Mouse (Mus musculus) liver, adult (tissue): ENCODE data around the gene Agbl4.

ENCODE experiments used
- GATA4 ChIP-seq: IDR thresholded peaks from 2 replicates; pipeline ENCODE4 v1.6.1; 2014; ENCODE audit warnings: mild to moderate bottlenecking, low read length; ENCODE audit not compliant: insufficient replicate concordance

The Agbl4 gene

DNA sequence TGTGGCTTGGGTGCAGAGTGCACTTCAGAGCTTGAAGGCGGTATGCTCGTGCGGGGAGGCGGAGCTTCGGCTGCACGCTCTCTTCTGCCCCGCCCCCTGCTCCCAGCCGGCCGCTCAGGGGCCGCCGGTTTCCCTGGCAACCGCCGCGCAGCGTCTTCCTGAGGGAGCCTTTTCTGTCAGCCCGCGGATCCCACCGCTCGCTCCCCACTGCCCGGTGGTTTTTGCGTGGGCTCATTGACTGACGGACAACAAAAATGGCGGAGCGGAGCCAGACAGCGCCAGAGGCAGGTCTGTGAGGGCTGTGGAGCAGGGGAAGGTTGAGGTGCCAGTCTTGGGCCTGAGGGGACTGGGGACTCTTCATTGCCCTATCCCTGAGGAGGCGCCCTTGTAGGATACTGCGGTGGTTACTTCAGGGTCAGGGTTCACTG, at the start of gene Agbl4:
Gene Agbl4, plus strand, starts transcription at position 44 of the 428 bp plus-strand sequence.
- TF ChIP-seq GATA4, result no peak

DNA sequence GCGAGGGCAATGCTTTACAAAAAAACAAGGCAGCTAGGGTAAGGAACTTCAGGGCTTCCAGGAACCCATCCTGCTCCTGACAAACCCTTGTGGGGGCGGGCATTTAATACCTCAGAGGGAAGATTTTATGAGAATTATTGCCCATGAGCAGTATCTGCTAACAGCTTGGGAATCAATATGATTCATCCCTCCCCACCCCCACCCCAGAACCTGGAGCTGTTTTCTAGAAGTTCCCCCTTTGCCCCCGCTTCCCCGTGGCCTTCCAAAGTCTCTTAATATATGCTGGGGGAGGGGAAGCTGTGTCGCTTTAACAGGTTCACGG, 46.6 kb upstream of the Agbl4 start:
- TF ChIP-seq GATA4, result no peak

DNA sequence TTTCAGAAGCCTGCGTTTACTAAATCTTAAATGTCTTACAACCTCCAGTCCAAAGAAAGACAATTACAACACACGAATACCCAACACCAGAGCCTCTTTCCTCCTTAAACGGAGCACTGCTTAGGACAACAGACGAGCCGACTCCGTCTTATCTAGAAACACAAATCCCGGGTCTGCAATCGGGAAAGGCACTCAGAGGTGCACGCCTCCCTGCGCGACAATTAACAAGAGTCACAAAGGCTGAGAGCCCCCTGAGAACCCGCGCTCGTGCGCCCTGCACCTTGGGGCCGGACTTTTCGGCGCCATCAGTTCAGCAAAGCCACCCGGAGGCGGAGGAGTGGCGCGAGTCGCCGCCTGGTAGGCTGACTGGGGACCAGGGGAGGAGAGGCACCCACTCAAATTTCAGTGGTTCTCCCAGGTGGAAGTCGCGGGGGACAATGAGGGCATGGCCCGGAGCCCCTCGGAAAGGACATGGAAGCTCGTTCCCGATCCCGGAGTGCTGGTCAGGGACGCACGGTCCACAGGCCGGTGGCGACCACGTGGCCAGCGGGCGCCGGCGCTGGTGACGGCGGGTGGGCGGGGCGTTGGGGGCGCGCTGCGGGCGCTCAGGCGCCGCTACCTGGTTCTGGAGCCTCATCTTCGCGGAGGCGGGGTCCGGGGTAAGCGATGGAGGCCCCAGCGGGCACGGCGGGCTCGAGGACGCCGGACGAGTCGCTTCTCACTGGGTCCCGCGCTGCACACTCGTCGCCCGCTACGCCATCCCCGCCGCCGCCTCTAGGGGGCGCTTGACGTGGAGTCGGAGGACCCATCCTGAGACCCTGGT, 46.1 kb upstream of the Agbl4 start, which contains the start of gene Elavl4:
Gene Elavl4, minus strand, starts transcription at position 732 of the 823 bp plus-strand sequence.
- TF ChIP-seq GATA4, result no peak

DNA sequence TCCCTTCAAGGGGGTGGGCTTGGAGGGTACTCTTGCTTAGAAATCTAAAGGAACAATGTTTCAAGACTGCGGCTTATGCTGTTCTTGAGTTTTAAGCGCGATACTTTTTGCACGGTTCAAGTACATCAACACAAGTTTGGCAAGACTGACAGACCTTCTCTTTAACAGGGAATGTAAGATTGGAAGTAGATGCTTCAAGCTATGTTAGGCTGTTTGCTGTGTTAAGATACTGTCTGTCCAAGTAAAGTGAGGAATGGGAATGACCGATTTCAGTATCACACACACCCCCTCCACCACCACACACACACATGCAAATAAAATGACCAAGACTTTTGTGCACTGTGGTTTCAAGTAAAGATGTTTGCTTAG, 45.5 kb upstream of the Agbl4 start:
- TF ChIP-seq GATA4, result no peak

DNA sequence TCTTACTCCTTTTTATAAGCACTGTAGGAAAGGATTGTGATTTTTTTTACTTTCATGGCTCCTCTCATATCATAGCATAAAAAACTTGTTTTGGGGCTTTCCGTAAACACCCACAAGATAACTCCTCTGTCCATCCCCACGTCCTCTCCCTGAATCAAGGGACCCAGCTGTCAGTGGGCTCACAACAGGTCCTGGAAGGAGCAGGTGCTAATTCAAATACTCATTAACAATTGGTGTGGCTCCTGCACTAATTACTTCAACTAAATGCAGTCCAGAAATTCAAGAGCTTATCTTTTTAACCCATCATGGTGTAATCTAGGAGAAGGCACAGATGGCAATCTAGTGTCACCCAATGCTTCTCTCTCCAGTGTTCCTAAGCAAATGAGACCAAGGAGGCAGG, 36.9 kb upstream of the Agbl4 start:
- no peak for TF ChIP-seq GATA4

DNA sequence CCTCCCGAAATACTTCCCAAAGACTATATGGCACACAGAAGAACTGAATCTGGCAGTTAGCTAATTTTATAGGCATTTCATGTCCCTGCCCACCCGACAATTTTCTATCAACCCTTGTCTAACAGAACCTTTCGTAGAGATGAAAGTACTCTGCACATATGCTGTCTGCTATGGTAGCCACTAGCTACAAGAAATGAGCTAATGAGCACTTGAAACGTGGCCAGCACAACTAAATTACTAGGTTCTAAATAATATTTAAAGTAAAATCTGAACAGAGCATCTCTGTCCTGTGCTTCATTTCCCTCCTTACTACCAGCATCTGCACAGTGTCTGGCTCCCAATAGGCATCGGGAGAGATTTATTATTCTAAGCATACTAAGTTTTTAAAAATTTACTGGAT, 1.2 kb upstream of the Agbl4 start:
- TF ChIP-seq GATA4, result no peak

DNA sequence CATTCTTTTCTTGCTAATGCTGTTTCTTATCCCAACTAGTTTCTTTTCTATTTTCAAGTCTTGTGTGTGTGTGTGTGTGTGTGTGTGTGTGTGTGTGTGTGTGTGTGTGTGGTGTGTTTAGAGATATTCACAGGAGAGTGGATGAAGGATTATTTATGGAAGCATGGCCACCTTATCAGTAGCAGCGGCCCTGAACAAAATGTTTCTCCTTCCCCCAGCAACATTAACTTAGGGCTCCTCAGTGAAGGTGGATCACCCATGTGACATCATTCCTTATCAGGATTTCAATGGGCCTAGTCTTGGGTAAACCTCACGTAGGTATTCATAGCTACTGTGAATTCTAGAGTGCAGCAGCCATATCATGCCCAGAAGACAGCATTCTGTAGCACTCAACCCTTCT, 22.8 kb downstream of the Agbl4 start:
- TF ChIP-seq GATA4, result no peak

GRCm38 (mm10) chr4:110427653-110428052, 30.2 kb downstream of the Agbl4 start:
- TF ChIP-seq GATA4, result no peak

DNA sequence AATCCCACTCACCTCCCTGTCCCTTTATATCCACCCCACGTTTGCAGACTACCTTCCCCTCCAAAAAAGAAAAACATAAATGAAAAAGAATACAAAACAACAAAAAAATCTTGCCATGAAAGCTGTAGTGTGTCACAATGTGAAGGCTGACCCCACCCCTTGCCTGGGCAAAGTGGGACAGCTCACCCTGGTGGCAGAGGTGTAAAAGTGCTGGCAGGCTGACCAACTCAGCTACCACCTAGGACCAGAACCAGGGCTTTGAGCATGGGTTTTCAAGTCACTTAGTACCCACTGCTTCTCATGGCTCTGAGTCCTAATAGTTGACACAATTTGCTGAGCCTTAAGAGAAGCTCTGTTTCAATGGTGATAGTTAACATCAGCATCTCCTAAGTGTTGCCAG, 96.9 kb downstream of the Agbl4 start:
- no peak for TF ChIP-seq GATA4

- TF ChIP-seq GATA4, result no peak
Observed at GRCm38 (mm10) chr4:110529804-110530203, 132.3 kb downstream of the Agbl4 start.

DNA sequence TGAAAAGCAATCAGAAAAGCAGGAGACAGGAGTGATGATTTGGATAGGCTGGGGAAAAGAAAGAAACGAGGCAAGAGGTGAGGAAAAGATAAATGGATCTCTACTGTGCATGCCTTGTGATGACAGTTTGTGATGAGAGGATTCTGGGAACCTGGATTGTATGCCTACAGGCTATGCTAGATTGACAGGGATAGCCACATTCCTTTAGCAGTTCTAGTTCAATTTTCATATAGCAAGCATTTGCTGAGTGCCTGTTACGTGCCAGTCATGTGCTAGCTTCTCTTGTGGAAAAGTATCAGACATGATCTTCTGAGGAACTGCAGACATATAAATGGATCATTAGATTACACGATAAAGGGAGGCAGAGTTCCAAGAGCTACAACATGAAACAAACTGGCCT, 151.8 kb downstream of the Agbl4 start:
- no peak for TF ChIP-seq GATA4

DNA sequence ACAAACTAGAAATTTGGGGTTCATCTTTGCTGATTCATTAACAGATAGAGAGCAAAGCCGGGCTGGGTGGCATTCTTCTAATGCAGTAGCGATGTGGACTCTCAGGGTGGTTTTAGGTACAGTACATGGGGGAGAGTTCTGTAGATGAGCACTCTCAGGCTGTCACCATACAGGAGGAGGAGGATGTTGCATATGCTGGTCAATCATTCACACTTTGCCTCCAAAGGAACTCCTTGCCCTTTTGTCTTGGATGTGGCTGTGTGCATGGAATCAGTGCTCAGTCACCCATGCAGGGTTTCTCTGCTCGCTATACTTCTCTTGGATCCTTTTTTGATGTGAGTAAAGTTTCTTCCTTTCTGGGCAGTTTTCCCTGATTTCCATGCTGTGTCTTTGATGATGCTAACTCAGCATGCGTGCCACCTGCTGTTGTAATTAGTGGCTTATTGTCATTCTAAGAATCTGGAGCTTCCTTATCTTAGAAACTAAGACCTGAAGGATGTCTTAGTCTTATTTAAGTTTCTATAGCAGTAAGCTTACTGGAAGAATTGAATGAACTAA, 200.3 kb downstream of the Agbl4 start:
- no peak for TF ChIP-seq GATA4

- no peak for TF ChIP-seq GATA4
Observed at GRCm38 (mm10) chr4:110641417-110641816, 244.0 kb downstream of the Agbl4 start.

- TF ChIP-seq GATA4, result no peak
Observed at GRCm38 (mm10) chr4:110662940-110663339, 265.5 kb downstream of the Agbl4 start.

DNA sequence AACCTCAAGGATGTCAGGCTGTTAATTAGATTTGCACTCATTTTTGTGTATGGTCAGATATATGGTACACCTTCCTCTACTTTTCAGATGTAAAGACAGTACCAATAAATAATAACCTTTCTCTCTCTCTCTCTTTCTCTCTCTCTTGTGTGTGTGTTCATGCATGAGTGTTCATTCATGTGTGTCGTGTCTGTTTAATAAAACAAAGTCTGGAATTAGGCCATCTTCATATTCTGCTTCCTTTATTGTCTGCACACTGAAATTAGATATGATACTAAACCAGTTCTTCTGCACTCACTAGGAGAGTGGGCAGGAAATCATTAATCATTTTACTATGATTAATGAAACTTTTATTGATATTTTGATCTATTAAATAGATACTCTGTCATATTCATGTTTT, 276.7 kb downstream of the Agbl4 start:
- TF ChIP-seq GATA4, result no peak

GRCm38 (mm10) chr4:110735141-110735540, 337.7 kb downstream of the Agbl4 start:
- TF ChIP-seq GATA4, result no peak

DNA sequence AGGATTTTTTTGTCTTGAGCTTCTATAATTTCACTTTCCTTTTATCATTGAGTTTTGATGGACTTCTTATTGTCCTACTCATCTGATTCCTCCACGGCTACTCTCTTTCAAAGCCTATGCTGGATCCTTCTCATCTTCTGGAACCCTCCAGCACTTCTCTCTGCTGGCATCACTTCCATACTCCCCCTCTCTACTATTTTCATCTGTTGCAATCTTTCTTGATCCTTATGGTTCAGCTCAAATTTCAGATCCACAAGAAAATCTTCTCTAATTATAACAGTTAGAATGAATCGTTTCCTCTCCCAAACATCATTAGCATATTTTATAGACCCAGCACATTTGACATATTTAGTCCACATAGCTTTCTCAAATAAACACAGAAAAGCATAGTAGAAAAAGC, 360.5 kb downstream of the Agbl4 start:
- TF ChIP-seq GATA4, result no peak
